Mouse (Mus musculus): ENCODE results near the gene Acot13.

DNA sequence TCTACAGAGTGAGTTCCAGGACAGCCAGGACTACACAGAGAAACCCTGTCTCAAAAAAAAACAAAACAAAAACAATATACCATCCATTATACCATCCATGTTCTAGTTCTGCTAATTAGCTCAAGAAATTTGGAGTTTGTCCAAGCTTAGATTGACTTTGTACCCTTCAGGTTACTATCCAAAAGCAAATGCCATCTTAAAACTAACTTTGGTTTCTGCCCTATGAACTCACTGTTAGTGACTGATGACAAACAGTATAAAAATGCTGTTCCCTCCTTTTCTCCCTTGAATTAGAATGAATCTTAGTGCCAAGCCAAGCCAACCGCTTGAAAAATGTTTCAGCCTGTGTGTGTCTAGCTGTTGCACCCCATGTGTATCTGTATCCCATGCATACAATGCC is 16.7 kb downstream of the Acot13 start:
- TF ChIP-seq CTCF (IDR thresholded peaks at IDR 0.05; ENCODE audit: low read depth, low read length) (no peak), TAL1 (conservative IDR thresholded peaks at IDR 0.05; ENCODE audit: low read depth, low read length) (no peak)

Data from G1E (cell line).